ENCODE assay signal across 9 mouse cellular contexts in the genomic region with DNA sequence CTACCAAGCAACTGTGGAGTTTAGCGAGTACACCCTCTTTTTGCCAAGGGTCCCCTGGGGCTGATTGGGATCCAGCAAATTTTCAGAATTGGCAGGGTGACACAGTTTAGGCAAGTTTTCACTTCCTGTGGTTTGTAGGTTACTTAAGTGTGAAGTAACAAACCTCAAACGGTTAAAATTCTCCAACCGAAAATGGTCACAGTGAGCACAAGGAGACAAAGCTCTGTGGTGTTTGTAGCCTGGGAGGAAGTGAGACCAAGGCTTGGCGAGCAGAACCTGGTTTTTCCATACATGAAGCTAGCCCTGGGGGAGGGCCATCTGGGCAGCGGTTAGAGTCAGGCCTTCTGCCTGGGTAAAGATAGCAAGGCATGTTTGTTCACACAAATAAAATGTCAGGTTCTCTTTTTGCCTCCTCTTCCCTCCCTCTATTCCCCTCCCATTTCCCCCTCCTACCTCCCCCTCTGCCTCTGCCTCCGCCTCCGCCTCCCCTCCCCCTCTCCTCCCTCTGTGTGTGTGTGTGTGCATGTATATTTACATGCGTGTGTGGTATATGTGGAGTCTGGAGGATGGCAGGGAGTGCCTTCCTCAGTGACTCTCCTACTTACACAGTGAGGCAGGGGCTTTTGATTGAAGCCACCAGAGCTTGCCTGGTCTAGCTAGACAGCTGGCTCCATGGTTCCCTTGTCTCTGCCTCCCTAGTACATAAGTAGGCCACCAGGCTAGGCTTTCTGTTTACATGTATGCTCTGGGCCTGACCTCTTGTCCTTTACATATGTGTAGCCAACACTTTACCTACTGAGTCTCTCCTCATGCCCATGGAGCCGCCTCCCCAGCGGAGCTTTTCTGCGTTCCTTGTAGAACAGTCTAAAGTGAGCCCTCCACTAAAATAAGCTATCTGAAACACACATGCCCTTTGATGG.
DNase-seq lines count a peak whose midpoint lies in the region; ATAC-seq and TF ChIP-seq lines count a peak whose summit lies in the region.
"Had no signal": no experiment of that assay in that cellular context is flagged by ENCODE, and none has a peak within 500 bp of the region (broad histone marks: within the 10 kb centered on the region; RNA-seq: fewer than 3 reads in every experiment).

No protein-coding gene starts in this region.

- H3K27ac ChIP-seq in limb, embryonic 12.5 days: peak overlapping the region; percentile 50
- no peak overlapping the region for H3K27ac ChIP-seq in limb, embryonic 10.5 days
- peak overlapping the region; percentile 99 for H3K27ac ChIP-seq in thymus, adult 2 months (ENCODE audit: control insufficient read depth, insufficient read depth, low read length)
- H3K27ac ChIP-seq: neural tube, embryonic 12.5 days had no signal

- no peak overlapping the region for H3K4me2 ChIP-seq in limb, embryonic 12.5 days
- H3K4me2 ChIP-seq: neural tube, embryonic 12.5 days had no signal

- TF ChIP-seq CTCF in thymus, adult 2 months (IDR thresholded peaks at IDR 0.05; ENCODE audit: borderline replicate concordance, control insufficient read depth, extremely low read depth, insufficient read depth, low read length, poor library complexity): no peak

- WGBS in limb, embryonic 12.5 days: 68% methylated on average over 11 of the region's 11 CpGs
- WGBS in limb, embryonic 10.5 days: 69% methylated on average over 11 of the region's 11 CpGs
- 18% methylated on average over 11 of the region's 11 CpGs for WGBS in thymus, adult 2 months

- H3K27me3 ChIP-seq in limb, embryonic 12.5 days: no peaks in the 10 kb centered on the region
- no peaks in the 10 kb centered on the region for H3K27me3 ChIP-seq in limb, embryonic 10.5 days (ENCODE audit: low read depth, poor library complexity, severe bottlenecking)
- H3K27me3 ChIP-seq in thymus, adult 2 months (ENCODE audit: control insufficient read depth, insufficient read depth, low read length): no peaks in the 10 kb centered on the region
- H3K27me3 ChIP-seq: neural tube, embryonic 12.5 days had no signal

- H3K36me3 ChIP-seq in limb, embryonic 12.5 days: no peaks in the 10 kb centered on the region
- no peaks in the 10 kb centered on the region for H3K36me3 ChIP-seq in limb, embryonic 10.5 days
- no peaks in the 10 kb centered on the region for H3K36me3 ChIP-seq in thymus, adult 2 months (ENCODE audit: control insufficient read depth, insufficient read depth, low read length)
- H3K36me3 ChIP-seq: neural tube, embryonic 12.5 days had no signal

- ATAC-seq in limb, embryonic 12.5 days (ENCODE audit: insufficient number of reproducible peaks, insufficient read depth, low FRiP score, low TSS enrichment, low read depth): no peak; the same call in 1 of the 2 replicates
- ATAC-seq in cerebellum, adult (ENCODE audit: insufficient number of reproducible peaks, low FRiP score, low TSS enrichment): no peak

- no peak overlapping the region for H3K9ac ChIP-seq in limb, embryonic 12.5 days (replicated peaks)
- H3K9ac ChIP-seq: neural tube, embryonic 12.5 days had no signal

- no peak for DNase-seq in limb, embryonic 10.5 days (ENCODE audit: low spot score)
- peak; percentile 62 for DNase-seq in adipocyte (ENCODE audit: low spot score)
- peak; percentile 7 to 20 for DNase-seq in heart, postnatal 14 days
- peak; percentile 77 for DNase-seq in lung, postnatal 36 days
- DNase-seq in thymus, adult 2 months: peak; percentile 78
- no peak for DNase-seq in cerebellum, postnatal 14 days

- H3K9me3 ChIP-seq in limb, embryonic 12.5 days: no peaks in the 10 kb centered on the region
- H3K9me3 ChIP-seq in limb, embryonic 10.5 days (replicated peaks): no peaks in the 10 kb centered on the region
- H3K9me3 ChIP-seq: neural tube, embryonic 12.5 days had no signal

- no peak for TF ChIP-seq POLR2A in thymus, adult 2 months (IDR thresholded peaks at IDR 0.05; ENCODE audit: control insufficient read depth, extremely low read depth, insufficient read depth, low read length, poor library complexity)

- peaks cover 18% of the 10 kb centered on the region for H3K4me1 ChIP-seq in limb, embryonic 12.5 days (replicated peaks)
- H3K4me1 ChIP-seq in limb, embryonic 10.5 days: peaks cover 14% of the 10 kb centered on the region; the same call in 1 of the 2 replicates
- peaks cover 43% of the 10 kb centered on the region for H3K4me1 ChIP-seq in thymus, adult 2 months (replicated peaks; ENCODE audit: control insufficient read depth, insufficient read depth, low read length)
- H3K4me1 ChIP-seq: neural tube, embryonic 12.5 days had no signal

- intact Hi-C loops in heart, postnatal 14 days (cut with DNase I): no loop called here

- no peak overlapping the region for H3K4me3 ChIP-seq in limb, embryonic 12.5 days (replicated peaks)
- H3K4me3 ChIP-seq in limb, embryonic 10.5 days: no peak overlapping the region
- H3K4me3 ChIP-seq in thymus, adult 2 months (ENCODE audit: control insufficient read depth, insufficient read depth, low read length): peak overlapping the region; percentile 13; the same call in 1 of the 2 replicates
- H3K4me3 ChIP-seq: neural tube, embryonic 12.5 days had no signal

Comparison
In these comparisons a context has a peak if more than half of its experiments do, and no peak if none do; other contexts are left out.
1. DNase-seq: peak in adipocyte (single experiment), heart, postnatal 14 days (2 of 2), lung, postnatal 36 days (single experiment) and thymus, adult 2 months (single experiment); none in limb, embryonic 10.5 days (single experiment) and cerebellum, postnatal 14 days (0 of 2).